8 mouse cellular contexts compared by ENCODE assay signal in genomic region chr4:3080385-3081125, GRCm38 (mm10).
DNase-seq lines count a peak whose midpoint lies in the region; ATAC-seq and TF ChIP-seq lines count a peak whose summit lies in the region.

No protein-coding gene starts in this region.

- no peaks in the 10 kb centered on the region for H3K79me2 ChIP-seq in liver, adult 2 months (ENCODE audit: control insufficient read depth, insufficient read depth, low read length)

- H3K4me1 ChIP-seq in heart, embryonic 12.5 days (replicated peaks), result no peaks in the 10 kb centered on the region
- H3K4me1 ChIP-seq in liver, adult 2 months (ENCODE audit: control insufficient read depth, insufficient read depth, low read length), result no peaks in the 10 kb centered on the region
- no peaks in the 10 kb centered on the region for H3K4me1 ChIP-seq in stomach, embryonic 16.5 days (ENCODE audit: control insufficient read depth, insufficient read depth, low read length)

- no peaks in the 10 kb centered on the region for H3K27me3 ChIP-seq in heart, embryonic 12.5 days (replicated peaks)
- no peaks in the 10 kb centered on the region for H3K27me3 ChIP-seq in liver, adult 2 months (ENCODE audit: control insufficient read depth, insufficient read depth, low read length)
- no peaks in the 10 kb centered on the region for H3K27me3 ChIP-seq in stomach, embryonic 16.5 days (ENCODE audit: control insufficient read depth, insufficient read depth, low read length)

- 52% methylated on average over 7 of the region's 7 CpGs for WGBS in heart, embryonic 12.5 days
- 60% methylated on average over 7 of the region's 7 CpGs for WGBS in liver, adult 2 months
- WGBS in stomach, embryonic 16.5 days, result 60% methylated on average over 7 of the region's 7 CpGs

- peak; percentile 19 for ATAC-seq in heart, embryonic 12.5 days (ENCODE audit: insufficient number of reproducible peaks, low FRiP score)
- ATAC-seq in stomach, embryonic 16.5 days (ENCODE audit: insufficient read depth, low FRiP score), result peak; percentile 25

- no peak for TF ChIP-seq POLR2A in liver, adult 2 months (IDR thresholded peaks at IDR 0.05; ENCODE audit: extremely low read depth, insufficient read depth, low read length)

- intact Hi-C loops in gastrocnemius, adult 2 months (cut with DNase I), result loop anchor here (1.0 kb wide), 1 partner anchor 13 kb away; no protein-coding TSS in a partner anchor

- peaks cover 70% of the 10 kb centered on the region for H3K9me3 ChIP-seq in heart, embryonic 12.5 days (replicated peaks)
- peaks cover 57% of the 10 kb centered on the region for H3K9me3 ChIP-seq in stomach, embryonic 16.5 days (replicated peaks; ENCODE audit: control insufficient read depth, low read length)

- no peak overlapping the region for H3K9ac ChIP-seq in heart, embryonic 12.5 days
- H3K9ac ChIP-seq in liver, adult 2 months (ENCODE audit: low read depth, low read length), result no peak overlapping the region
- H3K9ac ChIP-seq in stomach, embryonic 16.5 days (ENCODE audit: low read length), result no peak overlapping the region

- H3K4me2 ChIP-seq in heart, embryonic 12.5 days, result no peak overlapping the region
- no peak overlapping the region for H3K4me2 ChIP-seq in stomach, embryonic 16.5 days (ENCODE audit: low read depth, low read length)

- DNase-seq in gastrocnemius, adult 2 months, result peak; percentile 16
- no peak for DNase-seq in gastrocnemius, adult 8-10 months (ENCODE audit: low spot score in 2 of 2)
- peak; percentile 17 for DNase-seq in CD4-positive helper T cell, adult 2 months (ENCODE audit: low read depth, low spot score)
- DNase-seq in liver, adult 2 months (ENCODE audit: extremely low read depth, low read depth, low spot score), result peak; percentile 31
- no peak for DNase-seq in retina, postnatal 1 day
- no peak for DNase-seq in adrenal gland, postnatal 25 days

- no peak for TF ChIP-seq CTCF in gastrocnemius, adult 2 months (IDR thresholded peaks at IDR 0.05)
- no peak for TF ChIP-seq CTCF in liver, adult 2 months (IDR thresholded peaks at IDR 0.05; ENCODE audit: low read depth, low read length)

- no peak overlapping the region for H3K4me3 ChIP-seq in gastrocnemius, adult 2 months
- H3K4me3 ChIP-seq in heart, embryonic 12.5 days, result no peak overlapping the region
- no peak overlapping the region for H3K4me3 ChIP-seq in liver, adult 2 months (ENCODE audit: insufficient read depth, low read depth, low read length)
- no peak overlapping the region for H3K4me3 ChIP-seq in stomach, embryonic 16.5 days (replicated peaks; ENCODE audit: low read length)

- no peak overlapping the region for H3K27ac ChIP-seq in gastrocnemius, adult 2 months
- H3K27ac ChIP-seq in heart, embryonic 12.5 days (ENCODE audit: poor library complexity, severe bottlenecking), result no peak overlapping the region
- H3K27ac ChIP-seq in liver, adult 2 months (replicated peaks; ENCODE audit: insufficient read depth, low read depth, low read length), result no peak overlapping the region
- H3K27ac ChIP-seq in stomach, embryonic 16.5 days (ENCODE audit: low read length), result no peak overlapping the region

- H3K36me3 ChIP-seq in heart, embryonic 12.5 days, result no peaks in the 10 kb centered on the region
- H3K36me3 ChIP-seq in liver, adult 2 months (ENCODE audit: control insufficient read depth, insufficient read depth, low read length), result no peaks in the 10 kb centered on the region
- H3K36me3 ChIP-seq in stomach, embryonic 16.5 days (ENCODE audit: control insufficient read depth, insufficient read depth, low read length), result no peaks in the 10 kb centered on the region

Comparison
In these comparisons a context has a peak if more than half of its experiments do, and no peak if none do; other contexts are left out.
1. DNase-seq: peak in gastrocnemius, adult 2 months (single experiment), CD4-positive helper T cell, adult 2 months (single experiment) and liver, adult 2 months (single experiment); none in gastrocnemius, adult 8-10 months (0 of 2), retina, postnatal 1 day (single experiment) and adrenal gland, postnatal 25 days (single experiment).